In genomic region chr1:41935912-41936478, GRCm38 (mm10) we compare ENCODE assay signal across 23 mouse cellular contexts.
DNase-seq lines count a peak whose midpoint lies in the region; ATAC-seq and TF ChIP-seq lines count a peak whose summit lies in the region.
"Had no signal": no experiment of that assay in that cellular context is flagged by ENCODE, and none has a peak within 500 bp of the region (broad histone marks: within the 10 kb centered on the region; RNA-seq: fewer than 3 reads in every experiment).

No protein-coding gene starts in this region.

- H3K36me3 ChIP-seq in forebrain, embryonic 10.5 days (replicated peaks), result no peaks in the 10 kb centered on the region
- H3K36me3 ChIP-seq in forebrain, postnatal 0 days (ENCODE audit: insufficient read depth), result no peaks in the 10 kb centered on the region
- no peaks in the 10 kb centered on the region for H3K36me3 ChIP-seq in hindbrain, embryonic 16.5 days (ENCODE audit: control insufficient read depth, insufficient read depth, low read length)
- no peaks in the 10 kb centered on the region for H3K36me3 ChIP-seq in hindbrain, embryonic 12.5 days
- H3K36me3 ChIP-seq in forebrain, embryonic 13.5 days (ENCODE audit: poor library complexity, severe bottlenecking), result no peaks in the 10 kb centered on the region
- no peaks in the 10 kb centered on the region for H3K36me3 ChIP-seq in embryonic facial prominence, embryonic 10.5 days (replicated peaks)
- H3K36me3 ChIP-seq: embryonic facial prominence, embryonic 12.5 days; heart, embryonic 10.5 days; hindbrain, embryonic 15.5 days had no signal

- no peak overlapping the region for H3K27ac ChIP-seq in forebrain, embryonic 10.5 days
- no peak overlapping the region for H3K27ac ChIP-seq in forebrain, postnatal 0 days (ENCODE audit: low read depth, low read length)
- no peak overlapping the region for H3K27ac ChIP-seq in hindbrain, embryonic 16.5 days (ENCODE audit: low read depth, low read length)
- H3K27ac ChIP-seq in hindbrain, embryonic 12.5 days, result no peak overlapping the region
- H3K27ac ChIP-seq in forebrain, embryonic 13.5 days, result no peak overlapping the region; the same call in 1 of the 2 replicates
- H3K27ac ChIP-seq in embryonic facial prominence, embryonic 10.5 days (replicated peaks), result no peak overlapping the region
- H3K27ac ChIP-seq: embryonic facial prominence, embryonic 12.5 days; heart, embryonic 10.5 days; hindbrain, embryonic 15.5 days had no signal

- H3K27me3 ChIP-seq in forebrain, embryonic 10.5 days (ENCODE audit: poor library complexity, severe bottlenecking), result peaks cover 37% of the 10 kb centered on the region
- H3K27me3 ChIP-seq in forebrain, postnatal 0 days (ENCODE audit: insufficient read depth, low read length), result no peaks in the 10 kb centered on the region
- no peaks in the 10 kb centered on the region for H3K27me3 ChIP-seq in hindbrain, embryonic 16.5 days (replicated peaks; ENCODE audit: control insufficient read depth, insufficient read depth, low read length)
- H3K27me3 ChIP-seq in hindbrain, embryonic 12.5 days, result no peaks in the 10 kb centered on the region
- H3K27me3 ChIP-seq in forebrain, embryonic 13.5 days, result no peaks in the 10 kb centered on the region
- H3K27me3 ChIP-seq in embryonic facial prominence, embryonic 10.5 days (replicated peaks; ENCODE audit: low read depth, poor library complexity, severe bottlenecking), result no peaks in the 10 kb centered on the region
- H3K27me3 ChIP-seq: CH12.LX; embryonic facial prominence, embryonic 12.5 days; hindbrain, embryonic 15.5 days had no signal

- H3K4me3 ChIP-seq in forebrain, embryonic 10.5 days, result no peak overlapping the region
- no peak overlapping the region for H3K4me3 ChIP-seq in forebrain, postnatal 0 days (ENCODE audit: low read depth, low read length)
- no peak overlapping the region for H3K4me3 ChIP-seq in hindbrain, embryonic 16.5 days (ENCODE audit: low read length)
- no peak overlapping the region for H3K4me3 ChIP-seq in hindbrain, embryonic 12.5 days
- H3K4me3 ChIP-seq in forebrain, embryonic 13.5 days, result no peak overlapping the region
- no peak overlapping the region for H3K4me3 ChIP-seq in embryonic facial prominence, embryonic 10.5 days
- H3K4me3 ChIP-seq: embryonic facial prominence, embryonic 12.5 days; heart, embryonic 10.5 days; hindbrain, embryonic 15.5 days had no signal

- peaks cover 15% of the 10 kb centered on the region for H3K4me1 ChIP-seq in forebrain, embryonic 10.5 days
- H3K4me1 ChIP-seq in forebrain, postnatal 0 days (ENCODE audit: insufficient read depth), result no peaks in the 10 kb centered on the region
- H3K4me1 ChIP-seq in hindbrain, embryonic 16.5 days (ENCODE audit: control insufficient read depth, insufficient read depth, low read depth, low read length), result no peaks in the 10 kb centered on the region
- no peaks in the 10 kb centered on the region for H3K4me1 ChIP-seq in hindbrain, embryonic 12.5 days
- peaks cover 5% of the 10 kb centered on the region; the same call in 1 of the 2 replicates for H3K4me1 ChIP-seq in forebrain, embryonic 13.5 days
- no peaks in the 10 kb centered on the region for H3K4me1 ChIP-seq in embryonic facial prominence, embryonic 10.5 days
- H3K4me1 ChIP-seq: embryonic facial prominence, embryonic 12.5 days; heart, embryonic 10.5 days; hindbrain, embryonic 15.5 days had no signal

- ATAC-seq in forebrain, postnatal 0 days, result no peak
- ATAC-seq in hindbrain, embryonic 16.5 days, result 0 out of 2 replicates have a peak, but pooled peaks have one; percentile 6
- no peak for ATAC-seq in hindbrain, embryonic 12.5 days (ENCODE audit: low FRiP score)
- ATAC-seq in forebrain, embryonic 13.5 days, result peak; percentile 58; the same call in 1 of the 2 replicates
- ATAC-seq in frontal cortex, adult (ENCODE audit: low TSS enrichment), result no peak
- ATAC-seq: inflammation-experienced regulatory T-cells, adult 6 months; intestine, postnatal 0 days had no signal

- H3K4me2 ChIP-seq in forebrain, postnatal 0 days (ENCODE audit: low read depth), result no peak overlapping the region
- no peak overlapping the region for H3K4me2 ChIP-seq in hindbrain, embryonic 16.5 days (ENCODE audit: low read length)
- H3K4me2 ChIP-seq in hindbrain, embryonic 12.5 days (replicated peaks), result no peak overlapping the region
- no peak overlapping the region for H3K4me2 ChIP-seq in forebrain, embryonic 13.5 days
- H3K4me2 ChIP-seq: embryonic facial prominence, embryonic 12.5 days; hindbrain, embryonic 15.5 days had no signal

- TF ChIP-seq CTCF in forebrain, postnatal 0 days (IDR thresholded peaks at IDR 0.05; ENCODE audit: low read depth), result no peak

- H3K9ac ChIP-seq in forebrain, postnatal 0 days, result no peak overlapping the region
- H3K9ac ChIP-seq in hindbrain, embryonic 16.5 days (ENCODE audit: low read depth, low read length), result no peak overlapping the region
- no peak overlapping the region for H3K9ac ChIP-seq in hindbrain, embryonic 12.5 days
- no peak overlapping the region for H3K9ac ChIP-seq in forebrain, embryonic 13.5 days
- H3K9ac ChIP-seq: embryonic facial prominence, embryonic 12.5 days; hindbrain, embryonic 15.5 days had no signal

- 33% methylated on average over 7 of the region's 7 CpGs for WGBS in forebrain, embryonic 10.5 days
- WGBS in forebrain, postnatal 0 days, result 32% methylated on average over 7 of the region's 7 CpGs
- WGBS in hindbrain, embryonic 16.5 days, result 52% methylated on average over 7 of the region's 7 CpGs
- WGBS in hindbrain, embryonic 12.5 days, result 59% methylated on average over 7 of the region's 7 CpGs
- 19% methylated on average over 7 of the region's 7 CpGs for WGBS in forebrain, embryonic 13.5 days
- 73% methylated on average over 7 of the region's 7 CpGs for WGBS in embryonic facial prominence, embryonic 10.5 days

- peak; percentile 25 for DNase-seq in forebrain, embryonic 10.5 days (ENCODE audit: extremely low spot score, low spot score)
- DNase-seq in forebrain, postnatal 0 days, result no peak
- no peak for DNase-seq in embryonic facial prominence, embryonic 10.5 days (ENCODE audit: low spot score)
- DNase-seq: adrenal gland, adult 2 months; adrenal gland, postnatal 25 days; cerebellum, adult 11 months; cerebellum, adult 8-10 months; cerebellum, postnatal 14 days; gastrocnemius, postnatal 10 days; heart, adult 18-20 months; heart, postnatal 10 days; heart, postnatal 4 days; kidney, adult 9 months had no signal

- no peaks in the 10 kb centered on the region for H3K9me3 ChIP-seq in forebrain, embryonic 10.5 days
- no peaks in the 10 kb centered on the region for H3K9me3 ChIP-seq in forebrain, postnatal 0 days (ENCODE audit: low read length)
- H3K9me3 ChIP-seq in hindbrain, embryonic 16.5 days (ENCODE audit: control insufficient read depth, low read length), result no peaks in the 10 kb centered on the region
- no peaks in the 10 kb centered on the region for H3K9me3 ChIP-seq in hindbrain, embryonic 12.5 days (replicated peaks)
- H3K9me3 ChIP-seq in forebrain, embryonic 13.5 days (replicated peaks), result no peaks in the 10 kb centered on the region
- no peaks in the 10 kb centered on the region for H3K9me3 ChIP-seq in embryonic facial prominence, embryonic 10.5 days
- H3K9me3 ChIP-seq: embryonic facial prominence, embryonic 12.5 days; heart, embryonic 10.5 days; hindbrain, embryonic 15.5 days had no signal

Comparison
In these comparisons a context has a peak if more than half of its experiments do, and no peak if none do; other contexts are left out.
1. ATAC-seq: peak in hindbrain, embryonic 16.5 days (single experiment) and forebrain, embryonic 13.5 days (single experiment); none in forebrain, postnatal 0 days (single experiment), hindbrain, embryonic 12.5 days (single experiment) and frontal cortex, adult (single experiment).